Mouse (Mus musculus): ENCODE measurements around the gene Myo15b.

- no peak for TF ChIP-seq POLR2A (IDR thresholded peaks at IDR 0.05; ENCODE audit: extremely low read depth, insufficient read depth, low read length)
- no peak for TF ChIP-seq CTCF (IDR thresholded peaks at IDR 0.05; ENCODE audit: extremely low read depth, insufficient read depth, low read length)
Observed at GRCm38 (mm10) chr11:115839732-115840131, 18.5 kb upstream of the Myo15b start.

Measured in cortical plate, adult 2 months (tissue).